Mouse (Mus musculus) liver, adult 2 months (tissue): Measurements from ENCODE around the gene Vps50.

Source experiments
- CTCF ChIP-seq: fragments of 200-500 bp; IDR thresholded peaks from 2 replicates; pipeline ENCODE4 v1.5.1; 2011; ENCODE audit warnings: low read depth, low read length, control low read depth
- POLR2A ChIP-seq: fragments of 200-500 bp; IDR thresholded peaks from 2 replicates; pipeline ENCODE4 v1.6.1; 2011; ENCODE audit warnings: low read length, control low read depth; ENCODE audit not compliant: insufficient read depth; ENCODE audit errors: extremely low read depth

- no peak for TF ChIP-seq CTCF
- no peak for TF ChIP-seq POLR2A
Measured at GRCm38 (mm10) chr6:3585402-3585801, 87.2 kb downstream of the Vps50 start.
